Mouse (Mus musculus) hematopoietic stem cell, adult 5-6 weeks (primary cell): ENCODE measurements around the gene Med13l. TPM values are rescaled to one million over a fixed set of nuclear protein-coding genes. Genes with fewer than 3 reads are reported as not detected.
A peak's percentile ranks its signal among the peaks of the same experiment; 100 is the strongest.

Experiments
- ATAC-seq, 2 experiments: fragments of 125-278 bp in 1 of 2; replicated peaks in 1 of 2; 2 replicates each; pipeline ENCODE4 v1.8.0; 2016 to 2017; ENCODE audit warnings: inconsistent platforms in 2 of 2, mild to moderate bottlenecking in 2 of 2, moderate number of reproducible peaks in 2 of 2, low read depth in 1 of 2, moderate TSS enrichment in 1 of 2; ENCODE audit not compliant: low FRiP score in 2 of 2, poor library complexity in 2 of 2, severe bottlenecking in 2 of 2, insufficient read depth in 1 of 2, low TSS enrichment in 1 of 2
- total RNA-seq: library from RNA; stranded (forward); fragments of 172-1452, 232-1000 nt; gene quantifications from 2 replicates; pipeline ENCODE4 v1.2.3, GENCODE M21; 2017

The Med13l gene
- total RNA-seq, 1 experiment from 2014 or later, result 55.4 TPM

DNA sequence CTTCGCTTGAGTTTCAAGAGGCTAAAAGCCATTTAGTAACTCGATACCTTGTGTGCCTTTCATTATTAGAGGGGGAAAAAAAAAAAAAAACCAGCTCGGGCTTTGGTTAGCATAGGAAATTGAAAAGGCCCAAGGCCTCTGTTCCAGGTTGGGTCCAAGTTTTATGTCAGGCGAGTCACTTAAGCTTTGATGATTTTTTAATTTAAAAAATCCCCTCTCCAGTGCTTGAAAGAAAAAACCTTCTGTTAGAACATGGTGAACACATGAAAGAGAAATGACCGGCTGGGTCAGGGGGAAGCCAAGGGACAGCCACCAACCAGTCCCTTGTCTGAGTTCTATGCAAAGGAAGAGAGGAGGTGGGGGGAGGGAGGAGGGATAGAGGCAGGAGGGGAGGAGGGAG is 22.0 kb upstream of the Med13l start:
- ATAC-seq, result no peak

DNA sequence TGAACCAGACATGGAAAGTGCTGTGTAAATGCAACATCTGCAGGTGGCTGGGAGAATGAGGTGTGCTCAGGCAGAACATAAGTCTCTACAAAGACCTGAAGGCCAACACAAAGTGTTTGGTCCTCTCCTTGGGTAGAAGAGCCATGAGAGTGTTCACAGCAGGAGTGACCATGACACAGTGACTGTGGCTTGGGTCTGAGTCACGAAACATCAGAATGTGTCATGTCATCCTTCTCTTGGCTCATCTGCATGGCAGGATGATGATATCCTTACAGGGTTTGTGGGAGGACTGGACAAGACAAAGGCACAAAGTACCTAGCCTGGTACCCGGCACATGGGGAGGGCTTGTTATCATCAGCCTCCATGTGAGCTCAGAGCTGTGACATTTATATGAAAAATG is 16.7 kb upstream of the Med13l start:
- no peak for ATAC-seq

DNA sequence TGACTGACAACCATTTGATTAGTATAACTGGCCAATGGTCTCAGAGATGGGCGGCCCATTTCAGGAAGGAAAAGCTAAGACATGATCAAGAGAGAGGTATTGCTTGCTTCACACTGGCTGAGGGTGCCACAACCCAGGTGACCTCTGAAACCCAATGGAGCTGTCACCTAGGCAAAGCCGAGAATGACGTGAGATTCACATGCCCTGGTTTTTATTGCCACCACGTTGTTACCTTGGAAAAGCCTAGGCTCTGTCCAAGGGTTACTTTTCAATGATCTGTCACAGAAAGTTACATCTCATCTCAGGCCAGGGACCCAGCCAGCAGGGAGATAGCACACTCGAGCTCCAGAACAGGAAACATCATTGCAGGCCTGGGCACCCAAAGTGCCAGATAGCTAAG is 10.0 kb upstream of the Med13l start:
- no peak for ATAC-seq

DNA sequence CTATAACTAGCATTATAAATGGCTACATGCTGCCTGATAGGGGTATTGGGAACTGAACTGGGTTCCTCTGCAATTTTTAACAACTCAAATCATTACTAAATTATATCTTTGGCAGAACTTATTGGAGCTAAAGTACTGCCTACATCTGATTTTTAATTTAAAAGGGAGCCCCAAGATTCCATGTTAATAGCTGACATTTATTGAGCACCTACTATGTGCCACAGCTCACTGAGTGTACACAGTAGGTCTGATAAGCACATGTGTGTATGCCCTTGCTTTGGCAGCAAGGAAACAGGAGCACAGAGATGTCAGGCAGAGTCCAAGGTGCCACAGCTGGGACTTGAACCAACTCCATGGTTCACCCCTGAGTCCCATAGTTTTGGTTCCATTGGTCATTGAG is 7.2 kb upstream of the Med13l start:
- ATAC-seq, result no peak

DNA sequence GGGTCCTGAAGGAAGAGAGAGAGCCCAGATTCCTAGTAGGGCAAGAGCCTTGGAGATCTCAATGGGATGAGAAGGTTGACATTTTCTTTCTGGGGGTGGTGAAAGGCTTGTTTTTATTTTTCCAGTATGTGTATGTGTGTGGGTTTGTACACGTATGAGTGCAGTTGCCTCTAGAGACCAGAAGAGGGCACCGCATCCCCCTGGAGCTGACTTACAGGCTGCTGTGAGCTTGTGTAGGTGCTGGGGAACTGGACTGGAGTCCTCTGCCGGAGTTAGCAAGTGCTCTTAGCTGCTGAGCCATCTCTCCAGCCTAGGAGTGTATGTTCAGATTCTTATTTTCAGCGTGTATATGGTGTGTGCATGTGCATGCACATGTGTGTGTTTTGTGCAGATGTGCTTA is 5.2 kb upstream of the Med13l start:
- no peak for ATAC-seq

DNA sequence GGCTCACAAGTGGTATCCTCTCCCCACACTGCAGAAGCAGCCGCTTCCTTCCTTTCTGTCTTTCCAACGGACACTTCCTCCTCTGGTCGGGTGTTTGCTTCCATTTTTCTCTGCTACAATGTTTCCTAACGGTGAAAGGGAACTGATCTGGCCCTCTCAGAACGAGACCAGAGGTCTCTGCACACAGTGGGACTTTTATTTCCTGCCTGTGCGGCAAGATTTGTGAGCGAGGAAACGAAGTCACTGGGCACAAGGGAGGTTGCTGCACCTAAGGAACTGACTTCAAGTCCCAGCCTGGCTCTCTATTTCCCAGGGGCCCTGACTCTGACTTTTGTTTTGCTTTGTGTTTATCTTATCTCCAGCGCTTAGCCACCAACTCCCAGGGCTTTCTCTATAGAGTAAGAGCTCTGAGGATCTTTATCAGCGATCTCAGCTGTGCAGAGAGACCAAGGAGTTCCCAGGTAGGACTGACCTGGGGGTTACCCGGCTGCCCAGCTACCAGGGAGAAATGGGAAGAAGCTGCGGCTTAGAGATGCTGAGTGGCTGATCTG is 4.0 kb upstream of the Med13l start:
- peak; percentile 34 to 46; a peak in 3 of 4 replicates for ATAC-seq

DNA sequence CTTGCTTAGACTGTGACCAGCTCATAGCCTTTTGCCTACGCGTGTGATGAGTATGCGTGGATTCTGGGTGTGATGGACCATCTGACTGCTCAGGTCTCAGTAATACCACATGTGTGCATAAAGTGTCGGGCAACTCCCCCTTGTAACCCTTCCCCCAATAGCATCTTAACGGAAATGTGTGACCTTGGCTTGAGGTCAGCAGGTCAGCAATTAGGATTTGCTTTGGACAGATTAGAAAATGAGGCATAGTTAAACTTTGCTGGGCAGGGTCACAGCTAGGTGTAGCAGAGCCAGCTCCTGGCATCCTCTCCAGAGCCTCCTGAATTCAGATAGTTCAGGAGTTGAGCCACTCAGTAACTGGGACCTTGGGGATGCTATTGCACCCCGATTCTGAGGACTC is 1.6 kb upstream of the Med13l start:
- no peak for ATAC-seq

DNA sequence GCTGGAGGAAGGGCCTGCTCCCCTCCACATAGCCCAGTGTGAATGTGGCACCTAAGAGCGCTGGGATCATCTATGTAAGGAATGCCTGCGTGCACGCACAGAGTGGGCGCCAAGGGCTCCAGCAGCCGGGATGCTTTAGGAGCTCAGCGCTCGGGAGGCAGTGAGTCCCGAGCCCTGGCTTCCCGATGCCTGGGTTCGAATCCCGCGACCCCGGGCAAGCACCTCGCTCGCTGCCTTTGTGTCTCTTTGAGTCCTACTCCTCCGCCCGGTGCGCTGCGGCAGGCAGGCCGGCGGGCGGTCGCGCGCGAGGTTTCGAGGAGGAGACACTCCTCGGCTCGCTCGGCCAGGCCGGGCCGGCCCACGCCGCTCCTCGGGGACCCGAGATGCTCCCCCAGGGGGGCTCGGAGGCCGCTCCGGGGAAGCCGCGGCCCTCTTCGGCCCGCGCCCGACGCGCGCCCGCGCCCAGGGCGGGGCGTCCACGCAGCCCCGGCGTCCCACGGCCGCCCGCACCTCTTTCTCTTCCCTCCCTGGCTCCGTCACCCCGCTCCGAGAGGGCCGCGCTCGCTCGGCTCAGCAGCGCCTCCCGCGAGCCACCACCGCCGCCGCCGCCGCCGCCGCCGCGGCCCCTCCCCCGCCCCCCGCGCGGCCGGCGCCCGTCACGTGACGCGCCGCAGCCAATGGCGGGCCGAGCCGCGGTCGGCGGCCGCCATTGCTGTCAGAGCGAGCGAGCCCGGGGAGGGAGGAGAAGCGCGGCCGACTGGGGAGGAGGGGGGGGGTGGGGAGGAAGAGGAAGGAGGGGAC is 695 bp upstream of the Med13l start:
- ATAC-seq, result peak; percentile 51 to 63

DNA sequence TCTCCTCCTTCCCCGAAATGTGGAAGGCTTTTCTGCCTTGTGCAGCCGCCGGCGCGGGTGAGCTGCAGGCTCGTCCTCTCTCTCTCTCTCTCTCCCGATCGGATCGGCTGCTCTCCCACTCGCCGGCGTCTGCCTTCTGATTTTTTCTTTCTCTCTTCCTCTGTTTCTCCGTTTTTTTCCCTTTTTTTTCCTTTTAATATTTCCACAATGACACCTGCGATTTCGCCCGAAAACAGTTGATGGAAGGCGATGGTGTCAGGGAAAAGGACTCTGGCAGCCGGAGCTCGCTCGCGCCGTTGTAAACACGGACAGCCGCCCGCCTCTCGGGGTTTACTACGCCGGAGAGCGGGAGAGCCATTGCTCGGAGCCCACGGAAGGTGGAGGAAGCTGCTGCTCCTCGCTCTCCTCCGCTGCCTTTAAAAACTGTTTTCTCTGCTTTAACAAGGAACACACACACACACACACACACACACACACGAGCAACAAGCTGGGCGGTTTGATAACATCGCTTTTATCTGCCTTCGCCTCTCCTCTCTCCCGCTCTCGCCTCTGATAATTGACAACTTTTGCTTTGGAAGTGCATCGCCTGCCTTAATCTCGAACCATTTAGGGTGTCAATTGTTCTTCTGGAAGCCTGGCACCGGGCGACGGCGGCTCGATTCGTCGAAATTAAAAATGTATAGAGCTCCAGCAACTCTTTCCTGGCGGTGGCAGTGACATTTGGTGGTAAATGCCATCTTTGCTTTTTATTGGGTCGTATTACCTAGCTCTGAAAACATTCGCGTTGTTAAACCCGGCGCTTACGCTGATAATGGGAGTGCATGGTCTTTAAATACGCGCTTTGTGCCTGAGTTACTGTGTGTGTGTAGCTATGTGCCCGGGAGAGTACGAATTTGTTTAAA is 858 bp downstream of the Med13l start:
- ATAC-seq, result no peak

DNA sequence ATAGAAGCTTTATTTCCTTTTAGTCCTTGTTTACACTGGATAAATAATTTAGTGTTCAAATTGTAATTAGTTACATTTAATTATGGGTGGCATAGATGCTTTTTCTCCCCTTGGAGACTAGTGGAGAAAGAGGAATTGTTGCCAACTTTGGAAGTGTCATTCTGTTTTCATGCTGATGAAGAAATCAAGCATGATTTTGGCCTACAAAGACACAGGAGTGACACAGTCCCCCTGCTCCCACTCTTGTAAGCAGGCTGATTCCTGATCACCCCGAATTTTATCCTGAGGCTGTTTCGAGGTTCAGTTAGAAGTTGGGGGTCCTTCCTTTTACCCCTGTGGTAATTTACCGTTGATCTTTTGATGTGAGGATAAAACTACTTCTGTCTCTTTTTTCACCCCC is 1.7 kb downstream of the Med13l start:
- ATAC-seq, result no peak

DNA sequence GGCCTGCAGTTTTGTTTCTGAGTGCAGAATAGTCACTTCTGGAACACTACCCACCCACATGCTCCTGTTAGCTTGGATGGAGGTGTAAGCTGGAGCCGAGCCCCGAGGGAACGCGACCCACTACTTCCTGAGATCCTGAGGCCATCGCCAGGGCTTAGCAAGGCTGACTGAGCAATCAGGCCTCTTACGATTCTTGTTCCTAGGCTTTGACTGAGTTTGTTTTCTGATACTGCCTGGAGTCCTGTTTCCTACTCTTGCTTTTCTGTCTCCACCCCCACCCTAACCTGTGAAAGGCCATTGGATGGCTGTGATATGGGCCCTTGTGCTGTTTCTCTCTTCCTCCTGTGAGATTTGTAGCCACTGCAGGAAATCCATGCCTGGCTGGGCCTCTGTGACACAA is 3.1 kb downstream of the Med13l start:
- ATAC-seq, result peak; percentile 23 to 47; a peak in 2 of 4 replicates

DNA sequence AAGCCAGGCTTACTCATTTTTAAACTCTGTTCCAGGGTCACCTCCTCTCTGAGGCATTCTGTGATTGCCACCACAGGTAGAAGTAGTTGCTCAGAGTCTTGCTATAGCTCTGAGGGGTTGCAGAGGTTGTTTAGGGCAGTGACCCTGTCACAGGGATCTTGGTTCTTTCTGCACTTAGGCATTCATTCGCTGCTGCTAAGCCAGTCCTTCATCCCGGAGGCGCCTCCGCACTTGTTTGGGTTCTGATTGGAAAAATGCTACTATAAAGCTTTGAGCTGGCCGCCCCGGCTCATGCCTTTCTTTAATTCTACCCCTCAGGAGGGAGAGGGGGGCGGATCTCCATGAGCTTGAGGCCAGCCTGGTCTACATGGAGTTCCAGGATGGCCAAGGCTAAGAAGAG is 6.9 kb downstream of the Med13l start:
- no peak for ATAC-seq

DNA sequence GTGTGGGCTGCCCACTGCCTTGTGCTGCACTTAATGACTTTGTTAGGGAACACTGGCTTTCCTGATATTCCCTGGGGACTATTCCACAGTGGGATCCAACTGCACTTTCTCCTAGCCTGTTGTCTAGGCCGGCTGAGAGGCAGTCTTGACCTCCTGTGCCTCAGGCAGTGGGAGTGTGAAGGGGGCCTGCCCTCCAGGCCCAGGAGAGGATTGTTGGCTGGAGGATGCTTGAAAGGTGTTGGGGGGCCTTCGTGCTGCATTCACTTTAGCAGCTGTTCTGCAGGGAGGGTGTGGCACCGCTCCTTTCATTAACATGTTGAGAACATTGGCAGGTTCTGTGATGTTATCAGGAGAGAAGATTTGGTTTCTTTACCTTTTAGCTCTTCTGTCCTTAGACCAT is 8.5 kb downstream of the Med13l start:
- no peak for ATAC-seq

DNA sequence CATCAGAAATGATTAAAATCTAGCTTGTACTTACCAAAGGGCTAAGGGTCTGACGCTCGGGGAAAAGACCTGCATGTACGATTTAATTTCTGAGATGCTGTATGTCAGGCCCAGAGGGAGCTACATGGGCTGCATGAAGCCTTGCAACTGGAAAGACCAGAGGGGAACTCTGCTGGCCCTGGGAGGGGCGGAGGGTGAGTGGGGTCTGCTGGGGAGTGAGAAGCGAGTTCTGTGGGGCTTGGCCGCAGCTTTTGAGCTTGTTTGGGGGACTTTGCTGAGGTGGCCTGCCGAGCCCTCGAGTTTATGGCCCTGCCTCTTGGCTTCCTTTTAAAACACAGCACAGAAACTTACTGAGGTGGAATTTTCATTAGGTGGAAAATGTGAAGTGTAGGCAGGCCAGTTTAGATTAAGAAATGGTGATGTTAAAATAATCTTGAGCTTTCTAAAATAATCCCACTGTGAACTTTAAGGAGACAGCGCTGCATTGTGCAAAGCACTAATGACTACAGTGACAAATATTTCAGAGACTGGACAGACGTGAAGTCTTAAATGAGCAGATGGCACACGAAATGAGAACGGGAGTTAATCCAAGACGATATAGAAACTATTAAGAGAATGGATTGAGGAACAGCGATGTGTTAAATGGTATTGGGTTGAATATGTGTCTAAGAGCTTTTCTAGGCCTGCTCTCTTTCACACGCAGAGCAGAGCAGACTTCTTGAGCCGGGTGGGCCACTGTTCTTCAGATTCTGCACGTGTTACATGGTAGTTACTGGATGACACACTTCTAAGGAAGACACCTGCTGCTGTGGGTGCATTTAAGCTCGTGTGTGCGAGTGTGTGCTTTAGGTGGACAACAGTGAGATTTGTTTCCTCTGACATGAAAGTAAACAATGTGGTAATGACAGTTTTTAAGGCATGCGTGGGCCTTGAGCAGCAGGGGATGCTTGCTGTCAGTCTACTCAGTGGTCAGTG is 9.4 kb downstream of the Med13l start:
- ATAC-seq, result no peak

DNA sequence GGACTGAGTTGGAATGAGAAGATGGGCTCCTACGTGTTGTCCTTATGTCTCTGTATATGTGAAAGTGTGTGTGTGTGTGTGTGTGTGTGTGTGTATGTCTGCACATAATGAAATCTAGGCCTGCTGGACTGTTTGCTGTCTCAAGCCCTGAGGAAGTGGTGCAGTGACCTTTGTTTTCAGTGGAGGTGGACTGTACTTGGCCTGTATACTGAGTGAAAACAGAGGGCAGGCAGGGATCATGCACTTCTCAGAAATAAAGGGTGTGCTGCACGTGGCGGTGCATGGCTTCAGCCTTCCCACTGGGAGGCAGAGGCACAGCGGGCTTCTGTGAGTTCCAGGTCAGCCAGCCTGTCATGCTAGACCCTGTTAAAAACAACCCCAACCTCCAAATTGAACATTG is 11.0 kb downstream of the Med13l start:
- ATAC-seq, result no peak

DNA sequence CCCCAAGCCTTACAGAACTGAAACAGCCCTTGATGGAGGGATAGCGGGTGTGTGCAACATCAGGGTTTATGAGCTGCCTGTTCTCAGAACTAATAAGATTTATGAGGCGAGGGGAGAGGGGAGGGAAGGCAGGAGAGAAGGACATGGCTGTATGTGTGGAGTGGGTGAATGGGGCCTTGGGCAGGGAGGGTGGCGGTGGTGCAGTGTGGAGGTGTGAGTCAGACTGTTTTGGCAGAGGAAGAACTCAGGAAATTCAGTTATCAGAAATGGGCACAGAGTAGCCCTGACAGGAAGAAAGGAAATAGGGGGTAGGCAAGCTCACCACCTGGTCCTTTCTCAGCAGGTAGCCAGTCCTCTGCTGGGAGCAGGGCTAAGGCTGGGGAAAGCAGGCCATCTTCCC is 13.8 kb downstream of the Med13l start:
- ATAC-seq, result peak; percentile 68 to 81

DNA sequence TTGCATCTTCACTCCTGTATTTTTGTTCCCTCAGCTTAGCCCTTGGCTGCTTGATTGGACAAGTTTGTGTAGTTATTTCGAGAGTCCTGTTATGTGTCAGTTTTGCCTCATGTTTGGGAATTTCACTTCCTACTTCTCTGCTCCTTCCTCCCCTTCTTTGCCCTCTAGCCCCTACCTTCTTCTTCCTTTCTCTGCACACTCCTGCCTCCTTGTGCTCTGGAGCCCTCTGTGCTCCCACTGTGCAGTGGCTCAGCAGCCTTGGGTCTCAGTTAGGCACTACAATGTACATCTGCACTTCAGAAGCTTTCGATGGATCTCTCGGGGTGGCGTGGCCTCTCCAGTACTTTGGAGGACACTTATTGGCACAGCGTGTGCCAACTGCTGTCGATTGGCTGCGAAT is 14.5 kb downstream of the Med13l start:
- peak; percentile 23 to 30; a peak in 3 of 4 replicates for ATAC-seq
